Mouse (Mus musculus): ENCODE data around the gene Nbas. TPM values are rescaled to one million over a fixed set of nuclear protein-coding genes. Genes with fewer than 3 reads are reported as not detected.

Nbas gene
- total and polyA plus RNA-seq, 2 experiments from 2014 or later: 3.9 to 20.2 TPM

DNA sequence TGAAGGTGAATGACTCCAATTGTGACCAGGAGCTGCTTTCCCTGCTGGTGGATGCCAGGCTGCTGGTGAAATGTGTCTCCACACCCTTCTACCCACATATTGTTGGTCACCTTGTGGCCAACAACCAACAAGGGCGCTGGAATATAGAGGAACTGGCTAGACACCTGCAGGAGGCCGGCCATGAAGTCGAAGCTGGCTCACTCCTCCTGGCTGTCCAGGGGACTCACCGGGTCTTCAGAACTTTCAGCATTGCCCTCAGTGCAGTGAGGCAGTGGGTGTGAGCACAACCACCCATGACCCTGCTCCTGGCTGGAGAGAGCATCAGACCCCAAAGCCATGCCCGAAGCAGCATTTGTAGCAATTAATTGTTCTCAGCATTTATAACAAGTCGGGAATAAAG, 314.5 kb downstream of the Nbas start:
- Histone ChIP-seq H3K27me3 (ENCODE audit: control insufficient read depth, insufficient read depth, low read length) (no peaks in the 10 kb centered on the region), H3K4me1 (ENCODE audit: control insufficient read depth, insufficient read depth) (no peaks in the 10 kb centered on the region), H3K9me3 (replicated peaks; ENCODE audit: control insufficient read depth, low read length) (no peaks in the 10 kb centered on the region), H3K27ac (ENCODE audit: low read depth) (no peak overlapping the region), H3K4me3 (ENCODE audit: low read depth, low read length) (no peak overlapping the region), H3K4me2 (ENCODE audit: low read depth, low read length) (no peak overlapping the region), H3K36me3 (replicated peaks; ENCODE audit: control insufficient read depth, insufficient read depth, low read length) (no peaks in the 10 kb centered on the region), H3K9ac (replicated peaks; ENCODE audit: low read depth, low read length) (no peak overlapping the region)
- TF ChIP-seq CTCF (IDR thresholded peaks at IDR 0.05; ENCODE audit: low read depth) (no peak), EP300 (IDR thresholded peaks at IDR 0.05; ENCODE audit: low read depth) (no peak)
- 93% methylated on average over 6 of the region's 6 CpGs for WGBS
- ATAC-seq (ENCODE audit: insufficient read depth, low read depth): no peak
- no peak for DNase-seq (ENCODE audit: low spot score)

DNA sequence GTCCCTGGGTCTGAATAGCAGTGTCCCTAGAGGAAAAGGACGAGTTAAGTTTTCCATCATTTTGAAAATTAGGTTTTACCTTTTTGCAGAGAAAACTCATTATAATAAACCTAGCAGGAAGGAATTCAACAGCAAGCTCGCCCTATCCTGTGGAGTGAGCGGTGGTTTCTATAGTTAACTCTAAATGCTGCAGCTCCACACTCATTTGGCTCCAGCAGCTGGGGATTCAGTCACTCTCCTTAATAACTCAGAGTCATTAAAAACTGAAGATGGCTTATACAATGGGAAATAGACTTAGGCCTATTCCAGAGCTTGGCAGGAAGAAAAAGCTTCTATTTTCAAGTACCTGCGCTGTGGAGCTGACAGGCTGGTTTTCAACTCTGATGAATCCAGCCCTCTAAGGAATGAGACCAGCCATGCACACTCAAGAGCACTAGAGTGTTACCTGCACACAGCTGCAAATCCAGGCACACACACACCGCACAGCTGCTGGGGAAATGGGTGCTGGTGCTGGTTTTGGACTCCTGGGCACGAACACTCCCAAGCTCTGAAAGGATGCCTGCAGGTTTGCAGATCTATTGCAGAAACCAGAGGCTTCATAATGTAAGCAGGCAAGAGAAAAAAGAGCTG, 316.7 kb downstream of the Nbas start:
- Histone ChIP-seq H3K36me3 (replicated peaks; ENCODE audit: control insufficient read depth, insufficient read depth, low read length) (no peaks in the 10 kb centered on the region), H3K27ac (ENCODE audit: low read depth) (no peak overlapping the region), H3K4me1 (ENCODE audit: control insufficient read depth, insufficient read depth) (no peaks in the 10 kb centered on the region), H3K4me3 (ENCODE audit: low read depth, low read length) (no peak overlapping the region), H3K4me2 (ENCODE audit: low read depth, low read length) (no peak overlapping the region), H3K9me3 (replicated peaks; ENCODE audit: control insufficient read depth, low read length) (no peaks in the 10 kb centered on the region), H3K27me3 (ENCODE audit: control insufficient read depth, insufficient read depth, low read length) (no peaks in the 10 kb centered on the region), H3K9ac (replicated peaks; ENCODE audit: low read depth, low read length) (no peak overlapping the region)
- ATAC-seq (ENCODE audit: insufficient read depth, low read depth) (no peak), DNase-seq (ENCODE audit: low spot score) (no peak)
- whole genome bisulfite sequencing: 84% methylated on average over 6 of the region's 6 CpGs
- TF ChIP-seq EP300 (IDR thresholded peaks at IDR 0.05; ENCODE audit: low read depth): no peak
- TF ChIP-seq CTCF (IDR thresholded peaks at IDR 0.05; ENCODE audit: low read depth): no peak

GRCm38 (mm10) chr12:13587675-13588074, 318.7 kb downstream of the Nbas start:
- no peak for TF ChIP-seq EP300 (IDR thresholded peaks at IDR 0.05; ENCODE audit: low read depth)
- no peak for TF ChIP-seq CTCF (IDR thresholded peaks at IDR 0.05; ENCODE audit: low read depth)
- 71% methylated on average over 4 of the region's 4 CpGs for WGBS

GRCm38 (mm10) chr12:13589021-13589420, 320.1 kb downstream of the Nbas start:
- 88% methylated on average over 5 of the region's 5 CpGs for WGBS
- DNase-seq (ENCODE audit: low spot score): no peak
- H3K9ac ChIP-seq (replicated peaks; ENCODE audit: low read depth, low read length): no peak overlapping the region

More at GRCm38 (mm10) chr12:13587675-13588074, 318.7 kb downstream of the Nbas start:
- Histone ChIP-seq H3K4me1 (ENCODE audit: control insufficient read depth, insufficient read depth) (no peaks in the 10 kb centered on the region), H3K4me2 (ENCODE audit: low read depth, low read length) (no peak overlapping the region), H3K36me3 (replicated peaks; ENCODE audit: control insufficient read depth, insufficient read depth, low read length) (no peaks in the 10 kb centered on the region), H3K9ac (replicated peaks; ENCODE audit: low read depth, low read length) (no peak overlapping the region), H3K9me3 (replicated peaks; ENCODE audit: control insufficient read depth, low read length) (no peaks in the 10 kb centered on the region), H3K4me3 (ENCODE audit: low read depth, low read length) (no peak overlapping the region), H3K27ac (ENCODE audit: low read depth) (no peak overlapping the region), H3K27me3 (ENCODE audit: control insufficient read depth, insufficient read depth, low read length) (no peaks in the 10 kb centered on the region)
- DNase-seq (ENCODE audit: low spot score): no peak
- no peak for ATAC-seq (ENCODE audit: insufficient read depth, low read depth)

DNA sequence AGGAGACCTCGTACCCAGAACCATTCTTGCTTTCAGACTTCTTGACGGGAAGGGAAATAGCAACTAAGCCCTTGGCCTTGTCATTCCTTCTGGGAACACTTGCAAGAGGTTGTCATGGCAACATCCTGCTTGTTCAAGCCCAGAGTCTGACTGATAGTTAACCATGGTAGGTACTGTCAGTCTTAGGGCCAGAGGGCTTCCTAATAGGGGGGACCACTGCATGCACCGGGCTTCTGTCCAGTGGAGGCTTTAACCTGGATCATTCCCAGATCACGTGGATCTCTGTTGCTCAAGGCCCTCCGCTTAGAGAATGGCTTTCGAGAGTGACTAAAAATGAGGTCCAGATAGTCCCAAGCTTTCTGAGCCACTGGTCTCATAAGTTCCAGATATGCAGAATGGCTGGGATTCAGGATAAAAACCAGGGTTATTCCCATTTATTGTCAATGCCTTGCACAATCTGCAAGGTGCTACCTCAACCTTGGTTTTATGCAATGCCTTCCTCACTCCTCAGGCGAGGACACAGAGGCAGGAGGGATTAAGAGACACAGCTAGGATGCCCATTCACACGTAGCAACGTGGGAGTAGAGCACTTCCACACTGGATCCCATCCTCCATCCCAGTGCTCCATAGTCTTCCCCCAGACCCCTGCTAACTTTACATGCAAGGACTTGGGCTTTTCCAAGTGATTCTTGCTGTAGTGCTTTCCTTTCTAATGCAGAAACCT, 326.0 kb downstream of the Nbas start:
- no peak for DNase-seq (ENCODE audit: low spot score)
- Histone ChIP-seq H3K4me2 (ENCODE audit: low read depth, low read length) (no peak overlapping the region), H3K27ac (ENCODE audit: low read depth) (no peak overlapping the region), H3K4me3 (ENCODE audit: low read depth, low read length) (no peak overlapping the region), H3K9me3 (replicated peaks; ENCODE audit: control insufficient read depth, low read length) (no peaks in the 10 kb centered on the region), H3K27me3 (ENCODE audit: control insufficient read depth, insufficient read depth, low read length) (no peaks in the 10 kb centered on the region), H3K9ac (replicated peaks; ENCODE audit: low read depth, low read length) (no peak overlapping the region), H3K4me1 (ENCODE audit: control insufficient read depth, insufficient read depth) (no peaks in the 10 kb centered on the region), H3K36me3 (replicated peaks; ENCODE audit: control insufficient read depth, insufficient read depth, low read length) (no peaks in the 10 kb centered on the region)
- TF ChIP-seq EP300 (IDR thresholded peaks at IDR 0.05; ENCODE audit: low read depth): no peak
- no peak for TF ChIP-seq CTCF (IDR thresholded peaks at IDR 0.05; ENCODE audit: low read depth)
- WGBS: 62% methylated on average over 9 of the region's 9 CpGs
- no peak for ATAC-seq (ENCODE audit: insufficient read depth, low read depth)

More at GRCm38 (mm10) chr12:13589021-13589420, 320.1 kb downstream of the Nbas start:
- Histone ChIP-seq H3K27ac (ENCODE audit: low read depth) (no peak overlapping the region), H3K4me3 (ENCODE audit: low read depth, low read length) (no peak overlapping the region), H3K9me3 (replicated peaks; ENCODE audit: control insufficient read depth, low read length) (no peaks in the 10 kb centered on the region), H3K4me1 (ENCODE audit: control insufficient read depth, insufficient read depth) (no peaks in the 10 kb centered on the region), H3K4me2 (ENCODE audit: low read depth, low read length) (no peak overlapping the region), H3K27me3 (ENCODE audit: control insufficient read depth, insufficient read depth, low read length) (no peaks in the 10 kb centered on the region), H3K36me3 (replicated peaks; ENCODE audit: control insufficient read depth, insufficient read depth, low read length) (no peaks in the 10 kb centered on the region)
- ATAC-seq (ENCODE audit: insufficient read depth, low read depth): no peak
- no peak for TF ChIP-seq EP300 (IDR thresholded peaks at IDR 0.05; ENCODE audit: low read depth)
- no peak for TF ChIP-seq CTCF (IDR thresholded peaks at IDR 0.05; ENCODE audit: low read depth)
